Mouse (Mus musculus): ENCODE data around the gene Cnpy4. TPM values are rescaled to one million over a fixed set of nuclear protein-coding genes. Genes with fewer than 3 reads are reported as not detected.
A peak's percentile ranks its signal among the peaks of the same experiment; 100 is the strongest.

The Cnpy4 gene
- total and polyA plus RNA-seq, 2 experiments from 2014 or later = 3.6 to 8.7 TPM

DNA sequence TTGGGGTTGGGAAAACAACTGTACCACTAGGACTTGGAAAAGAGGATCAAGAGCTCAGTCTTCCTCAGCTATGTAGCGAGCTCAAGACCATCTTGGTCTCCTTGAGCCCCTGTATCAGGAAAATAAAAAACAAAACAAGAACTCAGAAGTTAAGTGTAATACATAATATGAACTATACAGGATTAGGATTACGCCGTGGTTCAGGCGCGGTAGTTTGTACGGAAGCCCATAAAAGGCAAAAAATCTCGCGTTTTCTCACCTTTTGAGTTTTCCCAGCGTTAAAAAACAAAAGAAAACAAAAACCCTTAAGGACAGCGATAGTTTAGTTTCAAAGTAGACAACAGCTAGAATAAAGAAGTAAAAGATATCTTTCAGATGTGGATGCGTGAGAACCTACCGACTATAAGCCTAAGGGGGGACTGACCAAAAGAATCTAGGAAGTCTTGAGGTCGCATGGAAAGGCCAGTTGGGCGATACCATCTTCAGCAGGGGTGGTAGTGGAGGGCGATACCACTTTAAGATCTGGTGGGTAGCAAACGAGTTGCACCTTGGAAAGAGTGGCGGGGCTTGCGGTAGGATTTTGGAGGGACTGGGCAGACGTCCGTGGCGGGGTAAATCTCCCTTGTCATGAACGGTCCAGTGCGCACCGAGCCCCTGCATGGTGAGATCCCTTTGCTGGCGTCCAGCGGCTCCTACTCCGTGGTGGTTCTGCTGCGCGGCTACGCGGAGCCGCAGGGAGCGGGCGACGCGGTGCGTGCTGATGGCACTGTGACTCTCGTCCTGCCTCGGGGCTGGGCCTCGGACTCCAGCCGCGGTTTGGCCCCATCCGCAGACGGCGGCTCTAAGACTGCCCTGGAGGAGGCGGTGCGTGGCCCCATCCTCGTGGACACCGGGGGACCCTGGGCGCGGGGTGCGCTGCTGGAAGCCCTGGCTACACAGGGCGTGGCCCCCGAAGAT, 6.8 kb downstream of the Cnpy4 start, which contains the start of gene Mblac1:
TSS of gene Mblac1 (plus strand) at position 544 of the 957 bp plus-strand sequence.
- Histone ChIP-seq H3K9me3 (replicated peaks; ENCODE audit: control insufficient read depth, low read length) (no peaks in the 10 kb centered on the region), H3K9ac (replicated peaks; ENCODE audit: low read depth, low read length) (peak within 1 kb of the TSS; percentile 77), H3K4me2 (ENCODE audit: low read depth, low read length) (peak within 1 kb of the TSS; percentile 85), H3K36me3 (replicated peaks; ENCODE audit: control insufficient read depth, insufficient read depth, low read length) (peaks cover 2% of the 10 kb centered on the region; the same call in 1 of the 2 replicates), H3K4me1 (ENCODE audit: control insufficient read depth, insufficient read depth) (peaks cover 6% of the 10 kb centered on the region; the same call in 1 of the 2 replicates), H3K4me3 (ENCODE audit: low read depth, low read length) (peak within 1 kb of the TSS; percentile 73), H3K27ac (ENCODE audit: low read depth) (peak within 1 kb of the TSS; percentile 85), H3K27me3 (ENCODE audit: control insufficient read depth, insufficient read depth, low read length) (no peaks in the 10 kb centered on the region)
- DNase-seq (ENCODE audit: low spot score) (peak; percentile 80), ATAC-seq (ENCODE audit: insufficient read depth, low read depth) (peak; percentile 86)
- TF ChIP-seq CTCF (IDR thresholded peaks at IDR 0.05; ENCODE audit: low read depth) (0 out of 2 replicates have a peak, but pooled peaks have one; percentile 1), EP300 (IDR thresholded peaks at IDR 0.05; ENCODE audit: low read depth) (no peak)
- WGBS = 7% methylated on average over 53 of the region's 54 CpGs

DNA sequence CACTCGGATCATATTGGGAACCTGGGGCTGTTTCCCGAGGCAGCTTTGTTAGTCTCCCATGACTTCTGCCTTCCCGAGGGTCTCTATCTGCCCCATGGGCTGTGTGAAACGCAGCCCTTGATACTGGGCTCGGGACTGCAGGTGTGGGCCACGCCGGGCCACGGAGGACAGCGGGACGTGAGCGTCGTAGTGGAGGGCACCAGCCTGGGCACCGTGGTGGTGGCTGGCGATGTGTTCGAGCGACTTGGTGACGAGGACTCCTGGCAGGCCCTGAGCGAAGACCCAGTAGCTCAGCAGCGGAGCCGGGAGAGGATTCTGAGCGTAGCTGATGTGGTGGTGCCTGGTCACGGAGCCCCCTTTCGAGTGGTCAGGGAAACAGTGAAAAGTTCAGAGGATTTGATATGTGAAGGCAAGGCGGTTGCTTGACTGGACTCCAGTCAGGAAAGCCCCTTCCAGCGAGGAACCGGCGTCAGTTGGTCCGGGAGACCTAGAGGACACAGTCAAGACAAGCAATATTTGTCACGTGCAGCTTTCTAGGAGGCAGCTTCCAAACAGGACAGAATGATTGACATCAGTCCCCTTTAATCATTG, 7.6 kb downstream of the Cnpy4 start:
- H3K4me3 ChIP-seq (ENCODE audit: low read depth, low read length) = peak overlapping the region; percentile 73
- DNase-seq (ENCODE audit: low spot score) (peak; percentile 25), ATAC-seq (ENCODE audit: insufficient read depth, low read depth) (peak; percentile 47; the same call in 1 of the 2 replicates)
- peak overlapping the region; percentile 77 for H3K9ac ChIP-seq (replicated peaks; ENCODE audit: low read depth, low read length)
- under 1% methylated on average over 29 of the region's 29 CpGs for WGBS
- H3K36me3 ChIP-seq (replicated peaks; ENCODE audit: control insufficient read depth, insufficient read depth, low read length) = peaks cover 2% of the 10 kb centered on the region; the same call in 1 of the 2 replicates
- no peaks in the 10 kb centered on the region for H3K9me3 ChIP-seq (replicated peaks; ENCODE audit: control insufficient read depth, low read length)
- TF ChIP-seq CTCF (IDR thresholded peaks at IDR 0.05; ENCODE audit: low read depth) = no peak
- TF ChIP-seq EP300 (IDR thresholded peaks at IDR 0.05; ENCODE audit: low read depth) = no peak
- peaks cover 6% of the 10 kb centered on the region; the same call in 1 of the 2 replicates for H3K4me1 ChIP-seq (ENCODE audit: control insufficient read depth, insufficient read depth)
- H3K27me3 ChIP-seq (ENCODE audit: control insufficient read depth, insufficient read depth, low read length) = no peaks in the 10 kb centered on the region
- peak overlapping the region; percentile 85 for H3K27ac ChIP-seq (ENCODE audit: low read depth)
- H3K4me2 ChIP-seq (ENCODE audit: low read depth, low read length) = peak overlapping the region; percentile 85

DNA sequence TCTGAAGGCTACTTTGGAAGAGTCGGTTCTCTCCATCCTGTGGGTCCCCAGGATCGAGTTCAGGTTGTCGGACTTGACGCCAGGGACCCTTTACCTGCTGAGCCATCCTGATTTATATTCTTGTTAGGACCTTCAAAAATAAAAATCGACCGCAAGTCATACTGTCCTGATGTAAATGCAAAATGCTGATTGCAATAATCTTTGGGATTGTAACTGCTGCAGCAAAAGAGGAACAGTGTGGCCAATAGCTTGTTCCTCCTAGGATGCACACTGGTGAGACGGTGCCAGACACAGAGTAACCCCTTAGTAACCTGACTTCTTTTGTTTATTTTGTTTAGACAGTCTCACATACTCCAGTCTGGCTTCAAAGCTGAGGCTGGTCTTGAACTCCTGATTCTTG, 8.2 kb downstream of the Cnpy4 start:
- Histone ChIP-seq H3K9ac (replicated peaks; ENCODE audit: low read depth, low read length) (no peak overlapping the region), H3K36me3 (replicated peaks; ENCODE audit: control insufficient read depth, insufficient read depth, low read length) (0 out of 2 replicates have a peak, but pooled peaks cover 2% of the 10 kb centered on the region), H3K4me2 (ENCODE audit: low read depth, low read length) (peak overlapping the region; percentile 85; the same call in 1 of the 2 replicates), H3K27me3 (ENCODE audit: control insufficient read depth, insufficient read depth, low read length) (no peaks in the 10 kb centered on the region), H3K27ac (ENCODE audit: low read depth) (no peak overlapping the region), H3K9me3 (replicated peaks; ENCODE audit: control insufficient read depth, low read length) (no peaks in the 10 kb centered on the region), H3K4me1 (ENCODE audit: control insufficient read depth, insufficient read depth) (peaks cover 6% of the 10 kb centered on the region; the same call in 1 of the 2 replicates), H3K4me3 (ENCODE audit: low read depth, low read length) (peak overlapping the region; percentile 73; the same call in 1 of the 2 replicates)
- TF ChIP-seq CTCF (IDR thresholded peaks at IDR 0.05; ENCODE audit: low read depth) (no peak), EP300 (IDR thresholded peaks at IDR 0.05; ENCODE audit: low read depth) (no peak)
- no peak for ATAC-seq (ENCODE audit: insufficient read depth, low read depth)
- no peak for DNase-seq (ENCODE audit: low spot score)
- 74% methylated on average over 7 of the region's 7 CpGs for WGBS

DNA sequence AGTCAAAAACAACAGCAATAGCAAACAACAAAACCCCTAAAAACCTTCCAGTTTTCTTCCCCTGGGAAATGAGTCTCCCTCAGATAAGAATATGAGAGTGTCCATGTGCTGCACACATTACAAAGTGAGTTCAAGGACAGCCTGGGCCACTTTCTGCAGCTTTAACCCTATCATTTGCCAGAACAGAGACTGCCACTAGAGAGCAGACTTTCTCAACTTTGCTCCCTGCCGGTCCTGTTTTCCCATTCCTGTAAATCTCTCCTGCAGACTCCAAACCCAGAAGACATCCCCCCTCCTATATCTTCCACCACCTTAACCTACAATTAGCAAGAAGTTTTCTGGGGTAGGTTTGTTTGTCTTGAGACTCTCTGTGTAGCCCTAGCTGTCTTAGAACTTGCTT, 12.3 kb downstream of the Cnpy4 start:
- no peak overlapping the region for H3K27ac ChIP-seq (ENCODE audit: low read depth)
- H3K4me1 ChIP-seq (ENCODE audit: control insufficient read depth, insufficient read depth) = peaks cover 6% of the 10 kb centered on the region; the same call in 1 of the 2 replicates
- H3K9me3 ChIP-seq (replicated peaks; ENCODE audit: control insufficient read depth, low read length) = peaks cover 4% of the 10 kb centered on the region; the same call in 1 of the 2 replicates
- H3K4me2 ChIP-seq (ENCODE audit: low read depth, low read length) = no peak overlapping the region
- TF ChIP-seq CTCF (IDR thresholded peaks at IDR 0.05; ENCODE audit: low read depth) = peak; percentile 34
- no peak for TF ChIP-seq EP300 (IDR thresholded peaks at IDR 0.05; ENCODE audit: low read depth)
- ATAC-seq (ENCODE audit: insufficient read depth, low read depth) (no peak), DNase-seq (ENCODE audit: low spot score) (no peak)
- no peaks in the 10 kb centered on the region for H3K27me3 ChIP-seq (ENCODE audit: control insufficient read depth, insufficient read depth, low read length)
- H3K4me3 ChIP-seq (ENCODE audit: low read depth, low read length) = no peak overlapping the region
- no peak overlapping the region for H3K9ac ChIP-seq (replicated peaks; ENCODE audit: low read depth, low read length)
- H3K36me3 ChIP-seq (replicated peaks; ENCODE audit: control insufficient read depth, insufficient read depth, low read length) = no peaks in the 10 kb centered on the region
- WGBS = 11% methylated on average over 1 of the region's 1 CpGs

DNA sequence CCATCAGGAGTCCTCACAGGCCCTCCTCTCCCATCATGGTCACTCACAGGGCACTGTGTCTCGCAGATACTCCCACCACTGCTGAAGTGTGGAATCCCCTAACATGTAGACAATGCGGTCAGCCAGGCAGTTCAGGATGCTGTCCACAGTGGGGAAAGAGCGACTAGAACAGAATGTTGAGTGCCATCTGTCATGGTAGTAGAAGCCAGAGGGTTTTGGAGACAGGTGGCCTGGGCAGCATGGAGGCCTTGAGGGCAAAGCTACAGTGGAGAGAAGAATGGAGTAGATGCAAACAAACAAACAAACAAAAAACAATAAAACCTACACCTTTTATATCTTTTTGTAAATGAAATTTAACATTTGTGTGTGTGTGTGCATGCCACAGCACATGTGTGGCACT, 14.8 kb downstream of the Cnpy4 start:
- DNase-seq (ENCODE audit: low spot score) (no peak), ATAC-seq (ENCODE audit: insufficient read depth, low read depth) (no peak)
- H3K4me3 ChIP-seq (ENCODE audit: low read depth, low read length) = no peak overlapping the region

More for the DNA sequence above, 14.8 kb downstream of the Cnpy4 start:
- H3K27ac ChIP-seq (ENCODE audit: low read depth) = no peak overlapping the region
- H3K27me3 ChIP-seq (ENCODE audit: control insufficient read depth, insufficient read depth, low read length) = no peaks in the 10 kb centered on the region
- H3K4me1 ChIP-seq (ENCODE audit: control insufficient read depth, insufficient read depth) = no peaks in the 10 kb centered on the region
- WGBS = 85% methylated on average over 3 of the region's 3 CpGs
- no peak overlapping the region for H3K4me2 ChIP-seq (ENCODE audit: low read depth, low read length)
- H3K36me3 ChIP-seq (replicated peaks; ENCODE audit: control insufficient read depth, insufficient read depth, low read length) = no peaks in the 10 kb centered on the region
- H3K9ac ChIP-seq (replicated peaks; ENCODE audit: low read depth, low read length) = no peak overlapping the region
- peaks cover 5% of the 10 kb centered on the region; the same call in 1 of the 2 replicates for H3K9me3 ChIP-seq (replicated peaks; ENCODE audit: control insufficient read depth, low read length)
- no peak for TF ChIP-seq CTCF (IDR thresholded peaks at IDR 0.05; ENCODE audit: low read depth)
- TF ChIP-seq EP300 (IDR thresholded peaks at IDR 0.05; ENCODE audit: low read depth) = no peak
